Mouse (Mus musculus): ENCODE measurements around the gene Vstm2a. TPM values are rescaled to one million over a fixed set of nuclear protein-coding genes. Genes with fewer than 3 reads are reported as not detected.

Vstm2a gene
- total and polyA plus RNA-seq, 3 experiments: not detected

- no peaks in the 10 kb centered on the region for H3K27me3 ChIP-seq (replicated peaks)
- no peak overlapping the region for H3K27ac ChIP-seq (ENCODE audit: insufficient read depth, low read depth)
- no peaks in the 10 kb centered on the region for H3K9me3 ChIP-seq (replicated peaks; ENCODE audit: low read length)
- no peaks in the 10 kb centered on the region for H3K36me3 ChIP-seq (replicated peaks in 1 of 2; ENCODE audit: control insufficient read depth in 1 of 2, insufficient read depth in 1 of 2, low read length in 1 of 2)
- TF ChIP-seq BHLHE40 (IDR thresholded peaks at IDR 0.05; ENCODE audit: low read depth, low read length): no peak
- in situ Hi-C loops (cut with MboI; ENCODE audit: low pct_ligation_motif_present, low pct_unique_long_range_greater_than_20kb, low sequenced_read_pairs): no loop called here
- H3K9ac ChIP-seq (ENCODE audit: insufficient read depth, low read depth): no peak overlapping the region
- no peak overlapping the region for H3K4me2 ChIP-seq (ENCODE audit: insufficient read depth, low read depth, poor library complexity, severe bottlenecking)
- H3K79me2 ChIP-seq (replicated peaks; ENCODE audit: control insufficient read depth, extremely low read depth, insufficient read depth, poor library complexity, severe bottlenecking): no peaks in the 10 kb centered on the region
- H3K4me3 ChIP-seq (replicated peaks in 1 of 3; ENCODE audit: low read depth in 2 of 3, low read length in 2 of 3, poor library complexity in 1 of 3): no peak overlapping the region
- H3K4me1 ChIP-seq (ENCODE audit: control insufficient read depth in 1 of 2, insufficient read depth in 2 of 2): no peaks in the 10 kb centered on the region
- dilution Hi-C loops (cut with MboI; ENCODE audit: extremely low pct_ligation_motif_present, extremely low pct_unique_long_range_greater_than_20kb, low sequenced_read_pairs): no loop called here
- DNase-seq (ENCODE audit: extremely low read depth): no peak
Observed at GRCm38 (mm10) chr11:16296521-16296920, 39.0 kb downstream of the Vstm2a start.

GRCm38 (mm10) chr11:16299492-16299891 is 42.0 kb downstream of the Vstm2a start:
- no peak overlapping the region for H3K4me2 ChIP-seq (ENCODE audit: insufficient read depth, low read depth, poor library complexity, severe bottlenecking)
- in situ Hi-C loops (cut with MboI; ENCODE audit: low pct_ligation_motif_present, low pct_unique_long_range_greater_than_20kb, low sequenced_read_pairs) (no loop called here), dilution Hi-C loops (cut with MboI; ENCODE audit: extremely low pct_ligation_motif_present, extremely low pct_unique_long_range_greater_than_20kb, low sequenced_read_pairs) (no loop called here)

GRCm38 (mm10) chr11:16299960-16300359 is 42.4 kb downstream of the Vstm2a start:
- no peak overlapping the region for H3K4me2 ChIP-seq (ENCODE audit: insufficient read depth, low read depth, poor library complexity, severe bottlenecking)
- in situ Hi-C loops (cut with MboI; ENCODE audit: low pct_ligation_motif_present, low pct_unique_long_range_greater_than_20kb, low sequenced_read_pairs): no loop called here
- no peaks in the 10 kb centered on the region for H3K79me2 ChIP-seq (replicated peaks; ENCODE audit: control insufficient read depth, extremely low read depth, insufficient read depth, poor library complexity, severe bottlenecking)

More at GRCm38 (mm10) chr11:16299492-16299891, 42.0 kb downstream of the Vstm2a start:
- H3K4me1 ChIP-seq (ENCODE audit: control insufficient read depth in 1 of 2, insufficient read depth in 2 of 2): no peaks in the 10 kb centered on the region
- H3K36me3 ChIP-seq (replicated peaks in 1 of 2; ENCODE audit: control insufficient read depth in 1 of 2, insufficient read depth in 1 of 2, low read length in 1 of 2): no peaks in the 10 kb centered on the region
- no peaks in the 10 kb centered on the region for H3K79me2 ChIP-seq (replicated peaks; ENCODE audit: control insufficient read depth, extremely low read depth, insufficient read depth, poor library complexity, severe bottlenecking)
- no peaks in the 10 kb centered on the region for H3K9me3 ChIP-seq (replicated peaks; ENCODE audit: low read length)
- H3K4me3 ChIP-seq (replicated peaks in 1 of 3; ENCODE audit: low read depth in 2 of 3, low read length in 2 of 3, poor library complexity in 1 of 3): no peak overlapping the region
- no peak overlapping the region for H3K27ac ChIP-seq (ENCODE audit: insufficient read depth, low read depth)
- no peak for TF ChIP-seq MAZ (IDR thresholded peaks at IDR 0.05; ENCODE audit: low read depth, low read length)
- TF ChIP-seq EP300 (IDR thresholded peaks at IDR 0.05; ENCODE audit: low read length): no peak
- no peak for TF ChIP-seq HCFC1 (IDR thresholded peaks at IDR 0.05; ENCODE audit: low read depth, low read length)
- no peak for TF ChIP-seq IRF4 (IDR thresholded peaks at IDR 0.05; ENCODE audit: low read depth, low read length)
- no peak for TF ChIP-seq SMC3 (IDR thresholded peaks at IDR 0.05; ENCODE audit: low read depth, low read length)
- no peak for TF ChIP-seq TCF12 (IDR thresholded peaks at IDR 0.05; ENCODE audit: low read depth, low read length)
- no peak for TF ChIP-seq ELF1 (IDR thresholded peaks at IDR 0.05; ENCODE audit: low read depth, low read length)
- no peak for TF ChIP-seq MAFK (IDR thresholded peaks at IDR 0.05; ENCODE audit: insufficient replicate concordance, low read length)
- no peak overlapping the region for H3K9ac ChIP-seq (ENCODE audit: insufficient read depth, low read depth)
- DNase-seq (ENCODE audit: extremely low read depth): no peak
- no peaks in the 10 kb centered on the region for H3K27me3 ChIP-seq (replicated peaks)

More at GRCm38 (mm10) chr11:16299960-16300359, 42.4 kb downstream of the Vstm2a start:
- Histone ChIP-seq H3K9ac (ENCODE audit: insufficient read depth, low read depth) (no peak overlapping the region), H3K27ac (ENCODE audit: insufficient read depth, low read depth) (no peak overlapping the region), H3K27me3 (replicated peaks) (no peaks in the 10 kb centered on the region), H3K9me3 (replicated peaks; ENCODE audit: low read length) (no peaks in the 10 kb centered on the region), H3K4me1 (ENCODE audit: control insufficient read depth in 1 of 2, insufficient read depth in 2 of 2) (no peaks in the 10 kb centered on the region), H3K36me3 (replicated peaks in 1 of 2; ENCODE audit: control insufficient read depth in 1 of 2, insufficient read depth in 1 of 2, low read length in 1 of 2) (no peaks in the 10 kb centered on the region), H3K4me3 (replicated peaks in 1 of 3; ENCODE audit: low read depth in 2 of 3, low read length in 2 of 3, poor library complexity in 1 of 3) (no peak overlapping the region)
- no peak for DNase-seq (ENCODE audit: extremely low read depth)
- dilution Hi-C loops (cut with MboI; ENCODE audit: extremely low pct_ligation_motif_present, extremely low pct_unique_long_range_greater_than_20kb, low sequenced_read_pairs): no loop called here
- TF ChIP-seq JUND (conservative IDR thresholded peaks at IDR 0.05; ENCODE audit: low read depth, low read length): no peak
- TF ChIP-seq ZMIZ1 (IDR thresholded peaks at IDR 0.05; ENCODE audit: low read depth, low read length): no peak
- TF ChIP-seq JUN (IDR thresholded peaks at IDR 0.05; ENCODE audit: insufficient read depth, low read depth, low read length): no peak
- TF ChIP-seq NRF1 (IDR thresholded peaks at IDR 0.05; ENCODE audit: low read depth, low read length): no peak
- TF ChIP-seq POLR2A (IDR thresholded peaks at IDR 0.05; ENCODE audit: low read depth, low read length): no peak
- TF ChIP-seq PAX5 (IDR thresholded peaks at IDR 0.05; ENCODE audit: low read length): no peak
- no peak for TF ChIP-seq IRF4 (IDR thresholded peaks at IDR 0.05; ENCODE audit: low read depth, low read length)
